Mouse (Mus musculus) brain, embryonic 14.5 days (tissue): ENCODE measurements around the gene Il1rapl2.

Experiments used
- CTCF ChIP-seq: fragments of 200-500 bp; IDR thresholded peaks from 2 replicates; pipeline ENCODE4 v1.5.1; 2012; ENCODE audit warnings: inconsistent platforms, mild to moderate bottlenecking, moderate library complexity, borderline replicate concordance; ENCODE audit not compliant: insufficient read depth, insufficient read length; ENCODE audit errors: extremely low read depth
- POLR2A ChIP-seq: fragments of 200-500 bp; IDR thresholded peaks from 2 replicates; pipeline ENCODE4 v1.6.1; 2012; ENCODE audit warnings: mild to moderate bottlenecking, inconsistent platforms, borderline replicate concordance; ENCODE audit not compliant: poor library complexity, insufficient read depth, insufficient read length, severe bottlenecking; ENCODE audit errors: extremely low read depth

DNA sequence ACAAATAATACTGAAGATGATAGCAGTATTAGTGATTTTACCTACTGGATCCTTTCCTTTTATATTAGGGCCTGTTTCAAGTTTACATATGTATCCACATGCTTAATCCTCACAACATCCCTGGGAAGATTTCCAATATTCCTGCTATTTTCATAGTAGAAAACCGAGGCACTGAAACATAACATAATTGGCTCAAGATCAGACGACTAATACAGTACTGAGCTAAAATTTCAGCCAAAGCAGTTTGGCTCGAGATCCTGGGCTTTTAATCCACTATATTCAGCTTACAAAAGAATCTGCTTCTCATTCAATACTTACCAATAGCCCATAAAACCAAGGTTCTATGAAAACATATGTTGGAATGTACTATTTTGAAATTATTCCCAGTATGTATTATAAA is 239.1 kb downstream of the Il1rapl2 start:
- TF ChIP-seq CTCF (no peak), POLR2A (no peak)
